Mouse (Mus musculus) gastrocnemius, postnatal 4 days (tissue): ENCODE data around the gene Cacna2d1. TPM values are rescaled to one million over a fixed set of nuclear protein-coding genes. Genes with fewer than 3 reads are reported as not detected.

ENCODE experiments used
- DNase-seq, 2 experiments: peaks; one replicate each; pipeline ENCODE4 v3.0.0; 2021 to 2022; ENCODE audit warnings: low spot score in 2 of 2, mixed read lengths in 2 of 2
- total RNA-seq, 2 experiments: library from RNA; stranded (reverse); gene quantifications; 2 replicates each; pipeline ENCODE4 v1.2.3; 2021

Cacna2d1 gene
- total RNA-seq, 2 experiments from 2014 or later, result 199 to 207 TPM

DNA sequence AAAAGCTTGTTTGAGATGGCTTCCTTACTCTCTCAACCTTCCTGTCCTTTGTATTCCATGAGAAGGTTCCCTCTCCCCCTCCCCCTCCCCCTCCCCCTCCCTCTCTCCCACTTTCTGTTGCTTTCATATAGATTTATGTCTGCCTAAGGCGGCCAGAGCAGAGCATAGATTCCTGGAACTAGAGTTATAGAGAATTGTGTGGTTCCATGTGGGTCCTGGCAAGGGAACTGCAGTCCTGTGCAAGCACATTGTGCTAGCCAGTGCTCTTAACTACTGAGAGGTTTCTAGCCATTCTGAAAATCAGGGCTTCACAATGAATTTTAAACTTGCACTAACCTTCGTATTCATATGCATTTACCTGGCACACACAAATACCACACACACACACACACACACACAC is 202.3 kb downstream of the Cacna2d1 start:
- no peak for DNase-seq

DNA sequence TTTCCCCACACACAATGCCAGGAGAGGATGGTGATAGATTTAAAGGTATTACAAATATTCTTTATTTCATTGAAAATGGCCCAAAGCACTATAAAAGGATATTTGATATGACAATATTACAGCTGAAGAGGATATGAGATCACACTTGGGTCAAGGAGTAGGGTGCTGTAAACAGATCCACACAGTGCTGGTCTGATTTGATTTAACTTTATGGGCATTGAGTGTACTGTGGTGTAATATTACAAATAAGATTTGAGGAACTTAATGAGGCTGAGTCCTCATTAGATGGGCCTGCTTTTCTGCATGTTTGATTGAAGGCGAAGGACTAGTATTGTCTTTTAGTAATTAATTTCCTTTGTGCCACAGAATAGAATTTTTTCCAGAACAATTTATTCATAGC is 212.1 kb downstream of the Cacna2d1 start:
- no peak for DNase-seq

DNA sequence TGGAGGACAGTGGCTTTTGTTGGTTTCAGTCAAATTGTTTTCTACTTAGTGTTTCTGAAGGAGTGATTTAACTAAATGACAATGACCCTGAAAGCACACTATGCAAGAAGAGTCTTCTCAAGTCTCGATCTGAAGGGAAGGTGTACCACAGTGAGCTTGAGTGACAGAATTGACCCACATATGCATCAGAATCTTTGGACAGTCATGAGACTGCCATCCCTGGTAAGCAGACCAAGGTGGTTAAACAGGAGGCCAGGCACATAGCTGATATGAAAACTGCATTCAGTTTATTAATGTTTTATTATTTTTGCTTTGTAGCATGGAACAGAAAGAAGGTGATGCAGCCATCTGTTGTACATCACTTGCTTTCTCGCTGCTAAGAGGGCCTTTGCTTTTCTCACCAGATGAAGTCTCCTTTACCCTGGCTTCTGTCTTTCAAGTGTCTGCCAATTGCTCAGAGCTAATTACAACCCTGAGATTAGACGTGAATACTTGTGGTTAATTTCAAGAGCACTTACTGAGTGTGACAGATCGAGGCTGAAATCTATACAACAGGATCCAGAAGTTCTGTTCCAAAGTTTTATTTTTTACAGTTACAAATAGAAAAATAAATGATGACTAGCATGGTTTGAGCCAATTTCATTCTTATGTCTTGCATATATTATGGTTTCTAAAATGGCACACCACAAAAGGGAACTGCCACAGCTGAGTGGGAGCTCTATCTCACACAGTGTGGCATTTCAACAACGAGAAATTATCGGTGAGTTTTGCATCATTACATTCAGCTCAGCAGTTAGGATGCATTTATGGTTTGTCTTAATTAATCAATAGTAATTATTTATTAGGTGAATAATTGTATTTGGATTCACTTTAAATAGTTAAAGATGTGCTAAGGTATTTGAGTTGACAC is 221.1 kb downstream of the Cacna2d1 start:
- DNase-seq, result no peak

DNA sequence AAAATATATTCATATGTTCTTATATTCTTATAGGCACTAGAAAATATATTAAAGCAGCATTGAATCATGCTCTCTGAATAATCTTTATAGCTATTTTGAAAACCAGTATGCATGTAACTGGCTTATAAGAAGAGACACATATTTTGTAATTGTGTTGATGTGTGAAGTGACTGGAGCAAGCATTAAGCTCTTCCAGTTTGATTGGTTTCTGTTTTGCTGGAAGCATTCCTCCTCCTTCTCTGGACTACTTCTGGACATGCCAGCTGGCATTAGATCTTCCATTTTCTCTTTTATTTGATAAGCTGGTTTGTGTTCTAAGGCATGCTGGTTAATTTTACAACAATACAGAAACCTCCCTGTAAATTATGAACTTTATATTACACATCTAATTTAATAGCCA is 228.8 kb downstream of the Cacna2d1 start:
- DNase-seq, result no peak

DNA sequence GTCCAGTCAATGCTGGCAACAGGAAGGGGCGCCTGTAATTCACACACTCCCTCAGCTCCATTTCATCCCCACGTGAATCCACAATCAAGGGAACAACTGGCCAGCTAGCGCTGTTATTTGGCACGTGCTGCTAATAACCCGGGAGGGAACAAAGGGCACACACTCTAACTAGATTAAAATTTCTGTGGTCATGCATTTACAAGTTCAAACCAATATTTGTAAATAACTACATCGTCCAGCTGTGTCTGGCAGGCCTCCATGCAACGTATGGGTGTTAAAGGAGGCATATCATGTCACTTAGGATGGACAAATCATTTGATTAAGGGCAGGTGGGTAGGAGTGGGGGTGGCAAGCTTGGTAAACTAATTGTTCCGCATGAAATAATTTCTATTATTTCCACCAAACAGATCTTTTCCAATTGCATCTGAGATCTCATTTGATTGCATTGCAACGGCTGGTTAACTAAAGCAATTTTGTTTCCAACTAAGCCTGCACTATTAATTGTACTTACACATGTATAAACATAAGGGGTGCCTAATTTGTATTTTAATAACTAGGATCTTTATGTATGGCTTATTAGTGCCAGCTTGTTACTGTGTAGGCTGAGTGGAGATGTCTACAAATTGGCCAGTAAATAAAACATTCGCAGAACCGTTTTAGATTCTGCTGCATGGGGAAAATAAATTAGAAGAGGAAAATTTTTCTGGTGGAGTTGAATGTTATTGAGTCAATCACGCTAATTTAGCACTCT is 231.8 kb downstream of the Cacna2d1 start:
- no peak for DNase-seq

DNA sequence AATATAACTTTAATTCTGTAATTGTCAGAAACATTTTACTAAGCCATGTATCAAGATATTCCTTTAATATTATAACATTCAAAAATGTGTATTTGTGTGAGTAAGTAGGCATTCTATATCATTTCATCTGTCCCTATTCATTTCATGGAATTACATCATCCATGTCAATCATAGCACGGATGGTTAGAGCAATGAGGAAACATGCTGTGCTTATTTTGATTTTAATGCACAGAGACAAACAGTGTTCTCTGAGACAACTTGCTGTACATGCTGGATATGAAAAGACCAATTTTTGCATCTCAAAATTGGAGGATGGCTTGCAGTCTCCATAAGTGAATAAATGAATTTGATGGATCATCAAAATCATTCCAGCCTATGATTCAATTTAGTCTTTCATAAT is 232.4 kb downstream of the Cacna2d1 start:
- DNase-seq, result no peak

DNA sequence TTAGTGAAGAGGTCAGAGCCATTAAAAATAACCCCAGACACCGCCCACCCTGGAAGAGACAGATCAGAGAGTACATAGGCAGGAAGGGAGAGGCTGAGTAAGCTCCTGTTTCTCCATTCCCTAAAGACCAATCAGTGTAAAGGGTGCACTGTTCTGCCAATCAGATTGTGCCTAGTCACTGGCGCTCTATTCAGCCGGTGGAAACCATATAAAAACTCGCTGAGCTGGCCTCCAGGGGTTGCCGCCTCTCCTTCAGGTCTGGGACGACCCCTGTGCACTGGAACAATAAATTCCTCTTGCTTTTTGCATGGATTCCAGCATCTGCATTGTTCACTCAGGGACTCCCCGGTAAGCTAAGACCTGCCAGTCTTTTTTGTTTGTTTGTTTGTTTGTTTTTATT is 246.6 kb downstream of the Cacna2d1 start:
- no peak for DNase-seq

DNA sequence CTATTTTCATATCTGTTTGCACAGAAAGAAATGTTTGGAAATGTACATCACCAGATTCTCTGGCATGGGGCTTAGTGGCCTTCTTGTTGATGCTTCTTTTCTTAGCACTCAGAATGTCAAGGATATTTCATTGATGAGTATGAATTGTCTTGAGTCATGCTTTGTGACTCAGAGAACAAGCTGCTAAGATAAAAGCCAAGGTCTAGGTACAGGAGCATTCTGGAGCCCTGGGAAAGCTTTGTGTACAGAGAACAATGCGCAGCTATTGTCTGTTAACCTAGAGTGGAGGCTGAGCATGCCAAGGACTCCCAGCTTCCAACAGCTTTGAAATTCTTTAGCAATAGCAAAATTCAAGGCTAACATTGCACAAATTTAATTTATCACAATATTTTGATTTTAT is 249.6 kb downstream of the Cacna2d1 start:
- no peak for DNase-seq

DNA sequence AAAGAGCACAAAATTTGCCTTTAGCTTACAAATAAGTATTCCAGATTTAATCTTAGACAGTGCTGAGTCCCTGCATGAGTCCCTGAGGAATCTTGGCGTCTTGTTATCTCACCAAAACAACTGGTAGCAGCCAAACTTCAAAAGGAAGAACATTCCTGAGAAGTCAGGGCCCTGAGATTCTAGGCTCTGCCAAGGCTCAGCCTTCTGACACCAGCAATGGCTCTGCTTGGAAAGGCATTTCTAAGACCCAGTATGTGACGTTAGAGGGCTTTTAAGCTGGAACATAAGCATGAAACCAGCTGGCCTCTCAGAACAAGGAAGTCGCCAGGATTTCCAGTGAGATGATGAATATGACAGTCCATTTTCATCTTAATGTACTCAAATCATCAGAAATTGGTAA is 253.4 kb downstream of the Cacna2d1 start:
- no peak for DNase-seq

DNA sequence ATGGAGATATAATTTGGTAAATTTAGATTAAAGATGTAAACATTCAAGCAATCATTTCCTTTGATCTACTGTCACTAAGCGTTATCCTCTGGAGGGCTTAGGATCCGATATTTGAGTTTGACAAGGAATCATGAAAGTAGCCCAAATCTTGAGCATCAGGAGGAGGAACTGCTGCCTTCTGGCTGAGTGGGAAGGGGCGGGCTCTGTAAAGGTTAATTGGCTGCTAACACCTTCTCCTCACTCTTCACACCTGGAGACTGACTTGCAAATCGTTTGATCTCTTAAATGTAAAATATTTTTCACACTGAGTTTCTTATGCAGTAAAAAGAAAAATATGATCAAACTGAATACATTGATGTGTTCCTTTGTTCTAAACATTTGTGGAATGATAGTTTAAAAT is 255.4 kb downstream of the Cacna2d1 start:
- no peak for DNase-seq

DNA sequence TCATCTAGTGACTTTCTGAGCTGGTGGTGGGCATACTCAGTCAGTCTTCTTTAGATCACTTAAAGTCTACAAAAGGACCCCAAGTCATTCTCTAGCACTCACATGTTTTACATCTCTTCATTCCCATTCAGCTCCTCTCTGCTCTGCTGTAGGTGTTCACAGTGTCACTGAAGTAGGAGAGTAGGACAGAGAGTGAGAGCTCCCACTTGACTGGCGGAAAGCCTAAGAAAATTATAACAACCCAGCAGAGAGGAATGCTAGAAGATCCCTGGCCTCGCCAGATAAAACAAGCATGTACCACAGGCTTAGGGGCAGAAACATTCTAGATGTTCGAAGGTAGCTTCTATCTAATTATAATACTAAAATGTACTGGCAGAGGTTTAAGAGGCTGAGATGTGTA is 256.7 kb downstream of the Cacna2d1 start:
- DNase-seq, result no peak

DNA sequence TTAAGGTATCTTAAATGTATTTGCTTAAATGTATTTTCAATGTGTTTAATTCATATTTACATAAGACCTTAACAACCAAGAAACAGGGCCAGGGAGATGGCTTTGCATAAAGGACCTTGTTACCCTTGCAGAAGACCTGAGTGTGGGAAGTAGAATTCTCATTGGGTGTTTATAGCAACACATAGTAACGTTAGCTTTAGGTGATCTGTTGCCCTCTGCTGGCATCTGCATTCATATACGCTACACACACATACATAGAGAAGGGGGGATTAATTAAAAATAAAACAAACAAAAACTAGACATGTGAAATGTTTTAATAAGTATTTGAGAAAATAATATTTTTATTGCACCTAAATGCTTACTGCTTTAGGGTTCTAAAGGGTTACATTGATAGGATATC is 265.3 kb downstream of the Cacna2d1 start:
- no peak for DNase-seq

DNA sequence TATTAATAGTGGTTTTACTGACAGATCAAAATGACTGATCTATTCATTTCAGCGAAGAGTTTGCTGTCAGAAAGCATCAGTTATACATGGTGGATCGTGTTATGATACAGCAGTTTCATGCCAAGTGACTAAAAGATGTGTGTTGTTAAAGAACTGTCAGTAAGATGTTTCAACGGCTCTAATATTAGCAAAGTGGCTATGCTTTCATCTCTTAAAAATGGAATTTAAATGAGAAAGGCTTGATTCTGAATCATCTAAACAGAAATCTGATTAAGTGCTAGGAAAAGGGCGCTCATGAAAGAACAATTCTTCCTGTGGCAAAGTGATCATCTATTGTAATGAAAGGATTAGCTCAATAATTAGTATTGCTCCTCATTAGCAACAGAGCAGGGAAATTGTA is 287.5 kb downstream of the Cacna2d1 start:
- DNase-seq, result no peak

DNA sequence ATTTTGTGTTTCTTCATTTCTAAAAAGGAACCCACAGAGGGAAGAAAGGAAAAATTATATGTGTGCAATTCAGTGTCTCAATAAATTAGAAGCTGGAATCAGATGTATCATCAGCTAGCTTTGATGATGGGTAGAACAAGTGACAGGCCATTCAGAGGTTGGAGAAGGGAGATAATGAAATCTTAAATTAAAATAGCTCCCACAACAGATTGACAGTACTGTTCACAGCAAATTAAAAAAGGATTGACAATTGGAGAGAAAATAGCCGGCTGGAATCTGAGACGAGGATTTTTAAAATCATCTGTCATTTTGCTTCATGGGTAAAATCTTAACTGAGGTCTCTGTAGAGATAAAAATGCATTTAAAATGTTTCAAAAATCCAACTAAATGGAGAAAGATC is 290.9 kb downstream of the Cacna2d1 start:
- DNase-seq, result no peak

DNA sequence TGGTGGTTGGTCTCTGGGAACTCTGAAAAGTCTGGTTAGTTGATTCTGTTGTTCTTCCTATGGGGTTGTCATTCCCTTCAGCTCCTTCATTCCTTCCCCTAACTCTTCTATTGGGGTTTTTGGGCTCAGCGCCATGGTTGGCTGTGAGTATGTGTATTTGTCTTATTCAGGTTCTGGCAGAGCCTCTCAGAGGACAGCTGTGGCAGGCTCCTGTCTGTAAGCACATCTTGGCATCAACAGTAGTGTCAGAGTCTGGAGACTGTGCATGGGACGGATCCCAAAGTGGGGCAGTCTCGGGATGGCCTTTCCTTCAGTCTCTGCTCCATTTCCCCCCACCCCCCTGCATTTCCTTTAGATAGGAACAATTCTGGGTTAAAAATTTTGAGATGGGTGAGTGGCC is 294.9 kb downstream of the Cacna2d1 start:
- no peak for DNase-seq

DNA sequence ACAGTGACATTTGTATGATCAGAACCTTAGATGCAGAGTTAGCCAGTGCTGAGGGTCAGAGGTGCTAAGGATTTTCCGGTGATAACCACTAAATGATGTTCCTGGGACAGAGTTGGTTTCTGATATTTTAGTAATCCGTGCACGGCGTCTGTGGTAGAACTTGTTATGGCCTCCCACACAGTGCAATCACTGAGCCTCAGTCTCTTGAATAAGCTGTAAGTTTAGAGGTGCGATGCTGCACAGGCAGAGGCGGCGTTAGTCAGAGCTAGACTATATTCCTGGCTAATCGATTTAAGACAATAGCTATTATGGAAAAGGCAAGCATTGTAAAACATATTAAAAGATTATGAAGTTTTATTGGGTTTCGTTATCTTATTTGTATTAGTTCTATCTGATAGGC is 297.0 kb downstream of the Cacna2d1 start:
- DNase-seq, result no peak

DNA sequence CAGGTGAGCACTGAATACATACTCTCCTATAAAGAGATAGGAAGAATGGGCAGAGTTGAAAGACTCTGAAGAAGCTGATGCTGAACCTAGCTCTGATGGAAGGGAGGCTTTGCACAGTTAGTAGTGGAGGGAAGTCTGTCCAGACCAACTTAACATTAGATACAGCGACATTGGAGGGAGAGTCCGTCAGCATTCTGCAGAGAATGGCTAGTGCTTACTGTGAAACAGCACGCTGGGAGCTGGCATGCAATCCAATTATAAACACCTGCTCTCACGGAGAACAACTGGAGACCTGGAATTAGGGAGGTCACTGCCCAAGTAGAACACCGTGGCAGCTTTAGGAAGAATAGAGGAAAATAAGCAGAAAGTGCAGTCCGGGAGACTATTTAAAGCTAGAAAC is 300.4 kb downstream of the Cacna2d1 start:
- DNase-seq, result no peak

DNA sequence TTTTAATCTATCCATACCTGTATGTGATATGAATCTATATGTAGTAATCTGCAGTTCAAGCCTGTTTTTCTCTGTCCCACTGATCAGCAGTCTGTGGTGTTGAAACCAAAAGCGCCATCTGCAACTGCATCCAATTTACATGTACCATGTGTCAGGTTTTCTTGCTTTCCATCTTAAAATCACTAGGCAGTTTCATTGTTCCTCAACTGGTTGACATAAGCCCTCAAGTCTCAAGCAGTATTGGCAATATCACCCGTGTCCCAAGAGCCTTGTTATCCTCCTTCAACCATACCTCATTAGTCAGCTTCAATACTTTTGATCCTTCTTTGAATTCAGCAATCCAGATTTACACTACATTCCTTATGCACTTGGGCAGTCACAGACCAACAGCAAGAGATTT is 301.4 kb downstream of the Cacna2d1 start:
- DNase-seq, result no peak

DNA sequence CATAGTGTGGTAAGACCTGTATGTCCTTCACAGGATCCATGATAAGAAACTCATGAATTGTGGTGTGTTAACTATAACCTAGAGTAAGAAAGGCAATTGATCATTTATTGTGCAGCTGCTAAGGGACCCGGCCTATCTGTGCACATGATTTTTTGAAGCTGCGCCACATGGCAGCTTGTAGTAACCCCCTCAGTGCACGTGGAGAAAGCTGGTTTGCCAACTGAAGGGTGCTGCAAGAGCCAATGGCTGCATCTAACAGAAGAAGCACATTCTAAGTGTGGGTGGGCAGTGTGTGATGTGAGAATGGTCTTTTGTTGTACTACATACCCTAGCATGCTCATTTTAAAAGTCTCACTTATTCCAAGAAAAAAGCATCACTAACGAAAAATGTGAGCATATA is 302.1 kb downstream of the Cacna2d1 start:
- DNase-seq, result no peak

DNA sequence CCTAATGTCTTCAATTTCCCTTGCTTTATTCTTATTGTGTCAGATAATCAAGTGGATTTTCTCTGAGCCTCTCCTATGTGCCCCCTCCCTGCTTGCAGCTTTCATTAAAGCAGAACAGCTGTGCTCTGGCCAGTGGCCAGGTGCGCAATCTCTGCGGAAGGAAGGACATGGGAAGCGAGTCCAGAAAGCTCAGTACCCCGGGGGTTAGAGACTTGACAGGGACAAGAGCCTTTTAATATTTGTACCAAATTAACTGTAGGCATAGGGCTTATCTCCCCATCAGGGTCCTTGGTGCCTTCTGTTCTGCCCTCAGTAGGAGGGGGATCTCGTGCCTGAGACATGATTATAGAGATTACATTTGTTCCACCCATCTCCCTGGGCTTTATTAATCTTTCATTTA is 303.5 kb downstream of the Cacna2d1 start:
- peak; percentile 40 to 73 for DNase-seq

DNA sequence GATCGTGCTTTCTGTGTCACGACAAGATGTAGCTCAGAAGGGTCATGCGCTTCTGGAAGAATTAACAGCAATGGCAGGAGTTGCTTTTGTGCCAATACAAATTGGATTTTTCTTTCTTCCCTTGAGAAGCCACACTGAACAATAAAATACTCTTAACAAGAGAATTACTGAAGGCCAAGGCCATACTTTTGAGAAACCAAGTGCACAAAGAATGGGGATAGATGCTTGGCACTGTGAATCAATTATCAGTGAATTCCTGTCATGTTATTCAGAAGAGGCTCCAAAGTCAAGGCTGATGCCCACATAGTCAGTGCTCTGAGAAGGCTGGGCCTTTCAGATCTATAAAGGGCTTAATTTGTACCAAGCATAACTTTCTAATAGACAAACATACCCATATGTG is 305.8 kb downstream of the Cacna2d1 start:
- no peak for DNase-seq

DNA sequence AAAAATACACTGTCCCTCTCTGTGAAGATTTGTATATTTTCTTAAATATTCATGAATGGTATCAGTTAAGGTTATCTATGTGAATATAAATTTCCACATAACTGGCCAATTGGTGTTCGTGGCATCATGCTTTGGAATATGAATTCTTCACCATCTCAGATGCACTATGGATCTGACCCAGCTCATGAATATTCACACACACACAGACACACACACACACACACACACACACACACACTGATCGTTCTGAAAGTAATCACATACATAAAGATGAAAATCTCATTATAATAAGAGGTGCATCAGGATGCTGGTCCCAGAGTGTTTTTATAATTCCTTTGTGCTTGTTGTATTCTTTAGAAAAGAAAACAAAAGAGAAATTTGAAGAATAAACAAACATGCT is 309.1 kb downstream of the Cacna2d1 start:
- no peak for DNase-seq
